Mouse (Mus musculus): ENCODE results near the gene Hpgds. TPM values are rescaled to one million over a fixed set of nuclear protein-coding genes. Genes with fewer than 3 reads are reported as not detected.

Gene Hpgds
- total RNA-seq (2023): 5.6 TPM

DNA sequence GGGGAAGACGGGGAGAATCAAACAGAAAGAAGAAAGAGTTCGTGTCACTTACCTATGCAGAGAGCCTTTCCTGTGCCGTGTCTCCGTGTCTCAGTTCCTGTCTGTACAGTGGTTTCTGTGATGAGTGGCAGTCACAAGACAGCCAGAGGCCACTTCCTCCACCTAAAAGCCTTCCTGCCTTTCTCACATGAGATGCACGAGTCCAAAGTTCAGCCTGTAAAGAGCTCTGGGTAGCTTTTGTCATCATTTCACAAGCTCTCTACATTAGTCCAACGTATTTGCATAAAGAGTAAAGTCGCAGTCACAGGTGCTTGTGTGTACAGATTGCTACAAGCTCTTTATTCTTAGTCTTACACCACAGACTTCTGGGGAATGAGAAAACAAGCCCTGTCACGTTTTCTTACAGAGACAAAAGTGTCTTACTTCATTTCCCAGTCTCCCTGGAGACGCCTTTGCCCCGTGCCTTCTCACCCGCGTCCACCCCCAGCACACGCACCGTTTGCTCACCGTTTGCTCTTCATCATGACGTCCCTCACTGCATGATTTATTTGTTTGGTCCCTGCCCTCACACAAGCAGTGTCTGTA is at the start of gene Hpgds:
Hpgds (minus strand) TSS at position 288 of the 585 bp plus-strand sequence.

Other genes with a start within 250 kb of the Hpgds start
- 57.7 TPM for gene Smarcad1, start 102.3 kb downstream of the Hpgds start, total RNA-seq (2023)
- gene C130060K24Rik, start 236.2 kb upstream of the Hpgds start, total RNA-seq (2023): not detected

Data from CD4-positive naive resting alpha-beta T cell, adult 57 days (primary cell).